Mouse (Mus musculus) liver, adult 2 months (tissue): Measurements from ENCODE around the gene Eml5. TPM values are rescaled to one million over a fixed set of nuclear protein-coding genes. Genes with fewer than 3 reads are reported as not detected.
A peak's percentile ranks its signal among the peaks of the same experiment; 100 is the strongest.

Source experiments
- DNase-seq: peaks from one replicate; pipeline ENCODE4 v3.0.0-alpha.2; 2011; ENCODE audit warnings: low read depth, low spot score; ENCODE audit errors: extremely low read depth
- H3K27ac ChIP-seq: fragments of 200-500 bp; replicated peaks from 2 replicates; pipeline ENCODE4 v1.5.1; 2012; ENCODE audit warnings: low read depth, mild to moderate bottlenecking, control low read depth, inconsistent platforms, low read length; ENCODE audit not compliant: insufficient read depth
- H3K27me3 ChIP-seq: fragments of 200-500 bp; 2 replicates; pipeline ENCODE4 v1.6.1; 2012; ENCODE audit warnings: mild to moderate bottlenecking, moderate library complexity, low read length, inconsistent platforms; ENCODE audit not compliant: control insufficient read depth, insufficient read depth
- H3K36me3 ChIP-seq: fragments of 200-500 bp; 2 replicates; pipeline ENCODE4 v1.6.1; 2012; ENCODE audit warnings: low read length, inconsistent platforms; ENCODE audit not compliant: control insufficient read depth, insufficient read depth
- H3K4me1 ChIP-seq: fragments of 200-500 bp; 2 replicates; pipeline ENCODE4 v1.6.1; 2011; ENCODE audit warnings: low read length; ENCODE audit not compliant: control insufficient read depth, insufficient read depth
- H3K4me3 ChIP-seq: fragments of 200-500 bp; 2 replicates; pipeline ENCODE4 v1.5.1; 2011; ENCODE audit warnings: low read depth, mild to moderate bottlenecking, control low read depth, low read length, moderate library complexity; ENCODE audit not compliant: insufficient read depth
- H3K79me2 ChIP-seq: fragments of 200-500 bp; 2 replicates; pipeline ENCODE4 v1.6.1; 2012; ENCODE audit warnings: inconsistent platforms, mild to moderate bottlenecking, low read length, moderate library complexity; ENCODE audit not compliant: control insufficient read depth, insufficient read depth
- H3K9ac ChIP-seq: fragments of 200-500 bp; 2 replicates; pipeline ENCODE4 v1.6.1; 2012; ENCODE audit warnings: low read depth, mild to moderate bottlenecking, control low read depth, inconsistent platforms, low read length
- CTCF ChIP-seq: fragments of 200-500 bp; IDR thresholded peaks from 2 replicates; pipeline ENCODE4 v1.5.1; 2011; ENCODE audit warnings: low read depth, low read length, control low read depth
- POLR2A ChIP-seq: fragments of 200-500 bp; IDR thresholded peaks from 2 replicates; pipeline ENCODE4 v1.6.1; 2011; ENCODE audit warnings: low read length, control low read depth; ENCODE audit not compliant: insufficient read depth; ENCODE audit errors: extremely low read depth
- WGBS: fragments of 180-500 bp; shearing (Covaris S2); methylation state at CpG from one replicate; pipeline ENCODE4 v1.1.7; 2018; 5-methylcytosine and 5-hydroxymethylcytosine counted together
- polyA plus RNA-seq: library from polyadenylated mRNA; depleted of rRNA; stranded (reverse); fragments of >200 nt; gene quantifications from 2 replicates; pipeline ENCODE4 v1.2.3, GENCODE M21; 2012
- total RNA-seq: library from RNA; depleted of rRNA; stranded (reverse); fragments of >200 nt; gene quantifications from 2 replicates; pipeline ENCODE4 v1.2.3, GENCODE M21; 2014

The Eml5 gene
- total and polyA plus RNA-seq, 2 experiments = 1.7 to 4.3 TPM

DNA sequence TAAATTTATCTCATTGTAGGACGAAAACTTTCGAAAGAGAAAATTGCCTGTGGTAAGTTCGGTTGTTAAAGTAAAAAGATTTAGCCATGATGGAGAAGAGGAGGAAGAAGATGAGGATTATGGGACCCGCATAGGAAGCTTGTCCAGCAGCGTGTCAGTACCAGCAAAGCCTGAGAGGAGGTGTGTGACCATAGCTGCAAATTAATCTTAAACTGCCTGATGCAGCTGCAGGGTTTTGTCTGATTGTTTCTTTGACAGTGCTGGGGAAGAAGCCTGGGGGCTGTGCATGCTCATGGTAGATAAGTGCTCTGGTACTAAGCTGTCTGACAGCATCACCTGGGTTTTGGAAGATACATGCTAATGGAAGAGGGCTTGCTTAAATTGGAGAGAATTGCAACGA lies 141.6 kb downstream of the Eml5 start:
- Histone ChIP-seq H3K27me3 (no peaks in the 10 kb centered on the region), H3K4me3 (no peak overlapping the region), H3K79me2 (no peaks in the 10 kb centered on the region; the same call in 1 of the 2 replicates), H3K9ac (no peak overlapping the region), H3K27ac (no peak overlapping the region), H3K4me1 (no peaks in the 10 kb centered on the region), H3K36me3 (peaks cover 60% of the 10 kb centered on the region)
- TF ChIP-seq CTCF (no peak), POLR2A (no peak)
- 96% methylated on average over 6 of the region's 6 CpGs for WGBS
- no peak for DNase-seq

DNA sequence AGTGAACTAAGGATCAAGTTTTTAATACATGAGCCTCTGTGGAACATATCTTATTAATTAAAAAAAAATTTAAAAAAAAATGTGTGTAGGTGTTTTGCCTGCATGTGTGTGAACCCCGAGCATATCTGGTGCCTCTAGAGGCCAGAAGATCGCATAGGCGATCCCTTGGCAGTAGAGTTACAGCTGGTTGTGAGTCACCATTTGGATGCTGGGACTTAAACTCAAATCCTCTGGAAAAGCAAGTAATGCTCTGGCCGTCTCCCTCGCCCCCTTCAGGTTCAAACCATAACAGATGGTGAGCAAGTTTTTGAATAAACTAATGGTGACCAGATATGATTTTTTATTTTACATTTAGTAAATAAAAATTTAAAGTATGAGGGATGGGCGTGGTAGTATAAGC lies 143.6 kb downstream of the Eml5 start:
- Histone ChIP-seq H3K4me3 (no peak overlapping the region), H3K4me1 (no peaks in the 10 kb centered on the region), H3K9ac (no peak overlapping the region), H3K79me2 (peaks cover 3% of the 10 kb centered on the region; the same call in 1 of the 2 replicates), H3K27ac (no peak overlapping the region), H3K36me3 (peaks cover 55% of the 10 kb centered on the region), H3K27me3 (no peaks in the 10 kb centered on the region)
- DNase-seq = no peak
- 91% methylated on average over 6 of the region's 6 CpGs for WGBS
- no peak for TF ChIP-seq POLR2A
- no peak for TF ChIP-seq CTCF

DNA sequence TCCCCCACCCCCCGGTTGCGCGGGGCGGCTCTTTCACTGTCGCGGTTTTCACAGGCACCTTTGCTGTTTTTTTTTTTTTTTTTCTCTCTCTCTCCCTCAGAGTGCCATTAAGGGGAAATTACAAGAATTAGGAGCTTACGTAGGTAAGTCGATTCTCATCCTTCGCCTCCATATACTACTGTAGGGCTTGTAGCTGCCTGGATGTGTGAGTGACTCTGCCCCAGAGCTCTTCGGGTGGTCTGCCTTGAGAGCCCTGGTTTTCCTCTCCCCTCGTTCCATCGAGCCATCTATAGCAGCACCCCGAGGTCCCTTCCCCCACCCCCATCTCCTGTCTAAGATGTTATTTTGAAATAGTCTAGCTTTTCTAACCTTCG lies 153.9 kb downstream of the Eml5 start:
- under 1% methylated on average over 13 of the region's 14 CpGs for WGBS
- Histone ChIP-seq H3K4me3 (peak overlapping the region; percentile 90), H3K27ac (peak overlapping the region; percentile 52), H3K9ac (peak overlapping the region; percentile 99), H3K4me1 (peaks cover 2% of the 10 kb centered on the region; the same call in 1 of the 2 replicates), H3K27me3 (no peaks in the 10 kb centered on the region), H3K36me3 (peaks cover 3% of the 10 kb centered on the region; the same call in 1 of the 2 replicates), H3K79me2 (peaks cover 12% of the 10 kb centered on the region; the same call in 1 of the 2 replicates)
- peak; percentile 31 for DNase-seq
- TF ChIP-seq POLR2A (no peak), CTCF (no peak)

DNA sequence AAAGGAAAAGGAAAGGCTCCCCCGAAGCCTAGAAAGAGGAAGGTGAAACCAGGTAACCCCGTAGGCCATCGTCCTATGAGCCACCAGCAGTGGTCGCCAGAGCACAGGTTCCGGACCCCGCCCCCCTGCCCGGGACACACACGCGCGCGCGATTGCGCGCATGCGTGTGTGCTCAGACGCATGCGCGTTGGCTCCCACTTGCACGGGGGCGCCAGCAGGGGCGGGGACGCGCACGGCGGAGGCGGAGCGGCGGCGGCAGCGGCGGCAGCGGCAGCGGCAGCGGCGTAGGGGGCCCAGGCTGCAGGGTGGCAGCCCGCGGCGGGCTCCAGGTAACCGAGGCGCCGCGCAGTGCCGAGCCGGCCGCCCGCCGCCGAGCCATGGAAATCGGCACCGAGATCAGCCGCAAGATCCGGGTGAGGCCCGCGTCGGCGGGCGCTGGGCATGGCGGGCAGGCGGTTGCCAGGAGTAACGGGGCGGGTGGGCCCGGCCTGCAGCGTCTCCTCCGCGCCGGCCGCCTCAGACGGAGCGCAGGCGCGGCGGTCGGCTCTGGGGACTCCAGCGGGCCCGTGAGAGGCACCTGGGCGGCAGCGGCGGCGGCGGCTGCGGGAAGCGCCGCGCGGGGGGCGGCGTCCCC lies 154.4 kb downstream of the Eml5 start, which contains the start of gene Zc3h14:
Gene Zc3h14 (plus strand): TSS at position 219 of the 634 bp plus-strand sequence.
- TF ChIP-seq POLR2A = no peak
- peak; percentile 60; the same call in 1 of the 2 replicates for TF ChIP-seq CTCF
- Histone ChIP-seq H3K4me1 (peaks cover 5% of the 10 kb centered on the region), H3K27ac (peak within 1 kb of the TSS; percentile 52), H3K36me3 (0 out of 2 replicates have a peak, but pooled peaks cover under 1% of the 10 kb centered on the region), H3K4me3 (peak within 1 kb of the TSS; percentile 90), H3K27me3 (no peaks in the 10 kb centered on the region), H3K79me2 (peaks cover 12% of the 10 kb centered on the region; the same call in 1 of the 2 replicates), H3K9ac (peak within 1 kb of the TSS; percentile 99)
- peak; percentile 76 for DNase-seq
- WGBS = under 1% methylated on average over 75 of the region's 87 CpGs

DNA sequence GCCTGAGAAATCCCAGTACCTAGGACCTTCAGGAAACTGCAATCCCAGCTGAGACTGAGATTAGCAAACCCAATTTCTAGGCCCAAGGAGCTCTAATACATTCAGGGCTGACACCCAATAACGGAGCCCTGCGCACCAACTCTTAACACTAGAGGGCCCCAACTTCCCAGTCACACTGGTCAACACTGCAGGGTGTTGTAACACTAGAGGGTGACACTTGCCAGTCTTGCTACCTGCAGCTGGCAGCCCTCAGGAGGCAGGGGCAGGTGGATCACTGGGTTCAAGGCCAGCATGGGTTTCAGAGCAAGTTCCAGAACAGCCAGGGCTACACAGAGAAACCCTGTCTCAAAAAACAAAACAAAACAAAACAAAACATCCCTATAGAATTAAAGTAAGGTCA lies 155.2 kb downstream of the Eml5 start:
- TF ChIP-seq CTCF (peak; percentile 80), POLR2A (no peak)
- H3K27me3 ChIP-seq = no peaks in the 10 kb centered on the region
- peaks cover 7% of the 10 kb centered on the region for H3K4me1 ChIP-seq
- no peak overlapping the region for H3K9ac ChIP-seq
- peak overlapping the region; percentile 3; the same call in 1 of the 2 replicates for H3K27ac ChIP-seq
- WGBS = 2% methylated on average over 2 of the region's 2 CpGs
- peak; percentile 91 for DNase-seq
- no peaks in the 10 kb centered on the region for H3K36me3 ChIP-seq
- peaks cover 12% of the 10 kb centered on the region; the same call in 1 of the 2 replicates for H3K79me2 ChIP-seq
- no peak overlapping the region for H3K4me3 ChIP-seq

DNA sequence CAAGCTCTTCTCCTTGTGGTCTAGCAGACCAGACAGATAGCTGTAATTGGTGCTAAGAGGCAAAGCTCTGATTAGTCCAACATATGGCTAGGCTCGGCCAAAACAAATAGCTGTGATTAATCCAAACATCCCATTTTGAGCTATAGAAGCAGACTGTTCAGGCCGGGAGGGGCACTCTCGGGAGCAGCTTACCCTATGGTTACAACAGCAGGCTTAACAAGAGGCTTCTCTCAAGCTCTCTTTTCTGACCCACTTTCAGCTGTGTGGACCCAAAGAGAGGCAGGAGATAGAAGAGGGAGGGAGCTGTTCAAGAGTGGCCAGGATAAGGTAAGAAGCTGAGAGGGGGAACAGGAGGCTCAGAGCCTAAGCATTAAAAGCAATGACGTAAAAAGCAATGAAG lies 155.7 kb downstream of the Eml5 start:
- no peaks in the 10 kb centered on the region for H3K27me3 ChIP-seq
- peak overlapping the region; percentile 3; the same call in 1 of the 2 replicates for H3K27ac ChIP-seq
- 65% methylated on average over 4 of the region's 4 CpGs for WGBS
- H3K4me1 ChIP-seq = peaks cover 8% of the 10 kb centered on the region
- H3K79me2 ChIP-seq = peaks cover 11% of the 10 kb centered on the region; the same call in 1 of the 2 replicates
- H3K4me3 ChIP-seq = no peak overlapping the region
- no peaks in the 10 kb centered on the region for H3K36me3 ChIP-seq
- DNase-seq = no peak
- H3K9ac ChIP-seq = no peak overlapping the region
- TF ChIP-seq POLR2A (no peak), CTCF (no peak)
